Mouse (Mus musculus) T-helper 2 cell (primary cell): Measurements from ENCODE around the gene Zcchc14.

ENCODE experiments used
- in situ Hi-C: fragments of 300-600 bp; cut with MboI, MseI; formaldehyde crosslinking; loops from one replicate; pipeline ENCODE4 v1.15.1; 2025; ENCODE audit warnings: high pct_unique_total_duplicates

The Zcchc14 gene

GRCm38 (mm10) chr8:121628681-121629080, 24.0 kb downstream of the Zcchc14 start:
- in situ Hi-C loops = no loop called here

- in situ Hi-C loops = no loop called here
Measured at GRCm38 (mm10) chr8:121623043-121623442, 29.7 kb downstream of the Zcchc14 start.

GRCm38 (mm10) chr8:121621879-121622278, 30.8 kb downstream of the Zcchc14 start:
- in situ Hi-C loops = no loop called here

- in situ Hi-C loops = no loop called here
Measured at GRCm38 (mm10) chr8:121620801-121621516, 31.7 kb downstream of the Zcchc14 start.

- in situ Hi-C loops = no loop called here
Measured at GRCm38 (mm10) chr8:121619401-121619995, 33.2 kb downstream of the Zcchc14 start.

- in situ Hi-C loops = no loop called here
Measured at GRCm38 (mm10) chr8:121613419-121613818, 39.3 kb downstream of the Zcchc14 start.

- in situ Hi-C loops = no loop called here
Measured at GRCm38 (mm10) chr8:121609916-121610315, 42.8 kb downstream of the Zcchc14 start.

- in situ Hi-C loops = no loop called here
Measured at GRCm38 (mm10) chr8:121609251-121609650, 43.5 kb downstream of the Zcchc14 start.

GRCm38 (mm10) chr8:121607661-121608060, 45.0 kb downstream of the Zcchc14 start:
- in situ Hi-C loops = no loop called here

GRCm38 (mm10) chr8:121603801-121604200, 48.9 kb downstream of the Zcchc14 start:
- in situ Hi-C loops = loop anchor here (5.0 kb wide), 1 partner anchor 52 kb away; no protein-coding TSS in a partner anchor

- in situ Hi-C loops = loop anchor here (5.0 kb wide), 1 partner anchor 51 kb away; no protein-coding TSS in a partner anchor
Measured at GRCm38 (mm10) chr8:121602860-121603259, 49.8 kb downstream of the Zcchc14 start.

- in situ Hi-C loops = loop anchor here (5.0 kb wide), 1 partner anchor 50 kb away; no protein-coding TSS in a partner anchor
Measured at GRCm38 (mm10) chr8:121602411-121602810, 50.3 kb downstream of the Zcchc14 start.

- in situ Hi-C loops = loop anchor here (5.0 to 25.0 kb wide), 3 partner anchors 48 to 1987 kb away; no protein-coding TSS in a partner anchor
Measured at GRCm38 (mm10) chr8:121599842-121600241, 52.9 kb downstream of the Zcchc14 start.

- in situ Hi-C loops = loop anchor here (25.0 kb wide), 2 partner anchors 887 to 1988 kb away; no protein-coding TSS in a partner anchor
Measured at GRCm38 (mm10) chr8:121598892-121599291, 53.8 kb downstream of the Zcchc14 start.

- in situ Hi-C loops = loop anchor here (25.0 kb wide), 2 partner anchors 886 to 1989 kb away; no protein-coding TSS in a partner anchor
Measured at GRCm38 (mm10) chr8:121598190-121598589, 54.5 kb downstream of the Zcchc14 start.

- in situ Hi-C loops = loop anchor here (25.0 kb wide), 2 partner anchors 885 to 1990 kb away; no protein-coding TSS in a partner anchor
Measured at GRCm38 (mm10) chr8:121597492-121597891, 55.2 kb downstream of the Zcchc14 start.

- in situ Hi-C loops = loop anchor here (25.0 kb wide), 2 partner anchors 882 to 1993 kb away; no protein-coding TSS in a partner anchor
Measured at GRCm38 (mm10) chr8:121593983-121594382, 58.7 kb downstream of the Zcchc14 start.

GRCm38 (mm10) chr8:121593293-121593692, 59.4 kb downstream of the Zcchc14 start:
- in situ Hi-C loops = loop anchor here (25.0 kb wide), 2 partner anchors 881 to 1994 kb away; no protein-coding TSS in a partner anchor

GRCm38 (mm10) chr8:121591178-121592066, 61.3 kb downstream of the Zcchc14 start:
- in situ Hi-C loops = loop anchor here (25.0 kb wide), 2 partner anchors 879 to 1996 kb away; no protein-coding TSS in a partner anchor

GRCm38 (mm10) chr8:121590203-121591177, 62.2 kb downstream of the Zcchc14 start, which contains the start of gene Map1lc3b:
TSS of gene Map1lc3b (plus strand) at chr8:121590361.
- in situ Hi-C loops = loop anchor here (25.0 kb wide), 2 partner anchors 878 to 1997 kb away; no protein-coding TSS in a partner anchor
